Mouse (Mus musculus) midbrain, embryonic 15.5 days (tissue): ENCODE measurements at regions not wholly inside any gene's neighbourhood (a gene's known extent, or its start where the extent isn't known, plus 50 kb on each side); places are given as distances from the start of the nearest gene placed in this dataset.

Source experiments
- ATAC-seq: fragments of 200-750 bp; cut with Nextera tagmentation; replicated peaks from 2 replicates; pipeline ENCODE4 v1.8.0; 2017; ENCODE audit warnings: moderate TSS enrichment
- H3K27ac ChIP-seq: fragments of 300-500 bp; sonication (generic); 2 replicates; pipeline ENCODE4 v1.5.1; 2015; ENCODE audit warnings: mild to moderate bottlenecking, inconsistent platforms
- H3K27me3 ChIP-seq: fragments of 300-500 bp; sonication (generic); replicated peaks from 2 replicates; pipeline ENCODE4 v1.6.1; 2015; ENCODE audit warnings: inconsistent platforms
- H3K36me3 ChIP-seq: fragments of 300-500 bp; sonication (generic); replicated peaks from 2 replicates; pipeline ENCODE4 v1.6.1; 2015; ENCODE audit warnings: inconsistent platforms
- H3K4me1 ChIP-seq: fragments of 300-500 bp; sonication (generic); 2 replicates; pipeline ENCODE4 v1.6.1; 2015; ENCODE audit warnings: inconsistent platforms
- H3K4me2 ChIP-seq: fragments of 300-500 bp; sonication (generic); 2 replicates; pipeline ENCODE4 v1.6.1; 2015; ENCODE audit warnings: inconsistent platforms, mild to moderate bottlenecking, moderate library complexity
- H3K4me3 ChIP-seq: fragments of 300-500 bp; sonication (generic); 2 replicates; pipeline ENCODE4 v1.5.1; 2015; ENCODE audit warnings: mild to moderate bottlenecking, inconsistent platforms
- H3K9ac ChIP-seq: fragments of 300-500 bp; sonication (generic); 2 replicates; pipeline ENCODE4 v1.6.1; 2015; ENCODE audit warnings: mild to moderate bottlenecking, inconsistent platforms
- H3K9me3 ChIP-seq: fragments of 300-500 bp; sonication (generic); 2 replicates; pipeline ENCODE4 v1.6.1; 2016; ENCODE audit warnings: inconsistent platforms
- WGBS: fragments of 180-500 bp; shearing (Covaris S2); methylation state at CpG from one replicate; pipeline ENCODE4 v1.1.7; 2015; ENCODE audit warnings: mixed read lengths; 5-methylcytosine and 5-hydroxymethylcytosine counted together

GRCm38 (mm10) chr10:8095924-8096323 is 139.9 kb upstream of the Tab2 start:
- Histone ChIP-seq H3K27ac (no peak overlapping the region), H3K27me3 (no peaks in the 10 kb centered on the region), H3K4me1 (no peaks in the 10 kb centered on the region), H3K36me3 (no peaks in the 10 kb centered on the region), H3K4me2 (no peak overlapping the region), H3K9ac (no peak overlapping the region), H3K9me3 (no peaks in the 10 kb centered on the region), H3K4me3 (no peak overlapping the region)
- no peak for ATAC-seq
- WGBS: 22% methylated on average over 2 of the region's 2 CpGs

- Histone ChIP-seq H3K4me2 (no peak overlapping the region), H3K27ac (no peak overlapping the region), H3K9ac (no peak overlapping the region), H3K36me3 (no peaks in the 10 kb centered on the region), H3K27me3 (no peaks in the 10 kb centered on the region), H3K4me3 (no peak overlapping the region), H3K4me1 (no peaks in the 10 kb centered on the region), H3K9me3 (no peaks in the 10 kb centered on the region)
- no peak for ATAC-seq
- WGBS: 86% methylated on average over 3 of the region's 3 CpGs
Measured at GRCm38 (mm10) chr10:8095206-8095605, 139.2 kb upstream of the Tab2 start.

GRCm38 (mm10) chr10:8091871-8092552 is 136.0 kb upstream of the Tab2 start:
- H3K4me2 ChIP-seq: no peak overlapping the region
- H3K4me1 ChIP-seq: no peaks in the 10 kb centered on the region
- no peak overlapping the region for H3K27ac ChIP-seq
- H3K4me3 ChIP-seq: no peak overlapping the region
- ATAC-seq: no peak
- no peak overlapping the region for H3K9ac ChIP-seq
- H3K36me3 ChIP-seq: no peaks in the 10 kb centered on the region
- no peaks in the 10 kb centered on the region for H3K27me3 ChIP-seq
- 47% methylated on average over 8 of the region's 8 CpGs for WGBS
- no peaks in the 10 kb centered on the region for H3K9me3 ChIP-seq

DNA sequence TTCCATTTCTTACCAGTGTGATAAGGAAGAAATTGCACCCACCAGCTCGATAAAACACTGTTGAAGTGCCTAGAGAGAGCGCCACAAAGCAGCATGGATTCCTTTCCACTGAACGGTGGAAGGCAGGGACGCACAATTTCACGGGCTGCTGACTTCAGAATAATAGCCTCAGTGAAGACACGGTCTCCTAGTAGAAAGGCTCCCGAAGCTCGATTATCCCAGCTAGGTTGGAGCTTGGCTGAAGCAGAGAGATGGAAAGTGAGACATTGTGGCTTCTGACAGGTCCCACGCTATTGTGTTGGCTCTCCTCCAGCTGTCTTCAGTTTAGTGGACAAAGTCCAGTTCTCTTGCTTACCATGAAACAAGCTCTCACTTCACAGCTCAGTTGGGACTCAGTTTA is 133.3 kb upstream of the Tab2 start:
- Histone ChIP-seq H3K27me3 (no peaks in the 10 kb centered on the region), H3K27ac (no peak overlapping the region), H3K4me2 (no peak overlapping the region), H3K36me3 (no peaks in the 10 kb centered on the region), H3K4me3 (no peak overlapping the region), H3K9ac (no peak overlapping the region), H3K4me1 (no peaks in the 10 kb centered on the region), H3K9me3 (no peaks in the 10 kb centered on the region)
- WGBS: 5% methylated on average over 9 of the region's 9 CpGs
- ATAC-seq: peak; percentile 62; the same call in 1 of the 2 replicates

GRCm38 (mm10) chr10:8088737-8089136 is 132.7 kb upstream of the Tab2 start:
- H3K9ac ChIP-seq: no peak overlapping the region
- no peak for ATAC-seq
- H3K36me3 ChIP-seq: no peaks in the 10 kb centered on the region
- H3K4me1 ChIP-seq: no peaks in the 10 kb centered on the region
- no peak overlapping the region for H3K4me2 ChIP-seq
- no peak overlapping the region for H3K27ac ChIP-seq
- no peaks in the 10 kb centered on the region for H3K27me3 ChIP-seq
- WGBS: 69% methylated on average over 3 of the region's 3 CpGs
- H3K9me3 ChIP-seq: no peaks in the 10 kb centered on the region
- H3K4me3 ChIP-seq: no peak overlapping the region

DNA sequence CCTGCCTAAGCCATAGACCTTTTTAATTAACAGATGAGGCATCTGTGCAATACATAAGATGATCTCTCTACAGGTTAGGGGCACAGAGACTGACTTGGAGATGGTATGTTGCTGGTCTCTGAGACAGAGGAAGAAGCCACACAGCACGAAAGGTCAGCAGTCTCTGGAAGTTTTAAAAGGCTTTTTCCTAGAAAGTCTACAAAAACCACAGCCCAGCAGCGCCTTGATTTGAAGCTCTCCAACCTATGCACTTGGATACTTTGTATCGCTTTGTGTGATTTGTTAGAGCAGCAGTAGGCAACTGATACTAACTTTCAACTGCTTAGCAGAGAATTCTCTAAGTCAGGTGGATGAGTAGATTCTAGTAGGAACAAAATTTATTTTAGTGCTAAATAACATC is 132.3 kb upstream of the Tab2 start:
- no peak overlapping the region for H3K4me2 ChIP-seq
- H3K27me3 ChIP-seq: no peaks in the 10 kb centered on the region
- no peaks in the 10 kb centered on the region for H3K36me3 ChIP-seq
- H3K27ac ChIP-seq: no peak overlapping the region
- no peak overlapping the region for H3K4me3 ChIP-seq
- H3K9ac ChIP-seq: no peak overlapping the region
- ATAC-seq: no peak
- 89% methylated on average over 3 of the region's 3 CpGs for WGBS
- no peaks in the 10 kb centered on the region for H3K4me1 ChIP-seq
- H3K9me3 ChIP-seq: no peaks in the 10 kb centered on the region

GRCm38 (mm10) chr10:8087106-8087505 is 131.1 kb upstream of the Tab2 start:
- Histone ChIP-seq H3K9ac (no peak overlapping the region), H3K4me2 (no peak overlapping the region), H3K36me3 (no peaks in the 10 kb centered on the region), H3K4me3 (no peak overlapping the region), H3K4me1 (no peaks in the 10 kb centered on the region), H3K27ac (no peak overlapping the region), H3K9me3 (no peaks in the 10 kb centered on the region), H3K27me3 (no peaks in the 10 kb centered on the region)
- ATAC-seq: no peak
- WGBS: 66% methylated on average over 2 of the region's 2 CpGs

DNA sequence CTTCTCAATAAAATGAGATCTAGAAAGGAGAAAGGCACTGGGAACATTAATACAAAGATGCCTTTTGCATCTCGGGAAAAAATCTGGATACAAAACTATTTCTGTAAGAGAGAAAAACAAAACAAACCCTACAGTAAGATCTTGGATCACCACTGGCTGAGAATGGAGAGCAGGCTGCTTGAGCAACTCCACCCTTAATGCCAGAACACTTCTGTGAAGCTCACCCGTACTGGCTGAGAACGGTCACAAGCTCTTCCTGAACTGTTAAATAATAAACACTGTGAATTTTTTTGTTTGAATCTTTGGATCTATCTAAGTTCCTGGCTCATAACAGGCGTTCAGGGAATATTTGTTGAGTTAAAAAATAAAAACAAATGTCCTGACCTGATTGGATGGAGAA is 130.4 kb upstream of the Tab2 start:
- Histone ChIP-seq H3K36me3 (no peaks in the 10 kb centered on the region), H3K4me1 (no peaks in the 10 kb centered on the region), H3K9ac (no peak overlapping the region), H3K9me3 (no peaks in the 10 kb centered on the region), H3K27me3 (no peaks in the 10 kb centered on the region), H3K27ac (no peak overlapping the region), H3K4me2 (no peak overlapping the region), H3K4me3 (no peak overlapping the region)
- ATAC-seq: no peak
- 84% methylated on average over 4 of the region's 4 CpGs for WGBS

GRCm38 (mm10) chr10:8077904-8078811 is 122.1 kb upstream of the Tab2 start:
- Histone ChIP-seq H3K36me3 (no peaks in the 10 kb centered on the region), H3K9me3 (no peaks in the 10 kb centered on the region)

GRCm38 (mm10) chr10:8072463-8072862 is 116.4 kb upstream of the Tab2 start:
- Histone ChIP-seq H3K9me3 (no peaks in the 10 kb centered on the region), H3K4me3 (no peak overlapping the region), H3K27ac (no peak overlapping the region), H3K9ac (no peak overlapping the region), H3K27me3 (no peaks in the 10 kb centered on the region), H3K36me3 (no peaks in the 10 kb centered on the region), H3K4me1 (no peaks in the 10 kb centered on the region), H3K4me2 (no peak overlapping the region)
- no peak for ATAC-seq
- 50% methylated on average over 1 of the region's 1 CpGs for WGBS

More at GRCm38 (mm10) chr10:8077904-8078811, 122.1 kb upstream of the Tab2 start:
- ATAC-seq: no peak
- 75% methylated on average over 8 of the region's 8 CpGs for WGBS
- no peak overlapping the region for H3K4me2 ChIP-seq
- H3K4me3 ChIP-seq: no peak overlapping the region
- H3K27me3 ChIP-seq: no peaks in the 10 kb centered on the region
- H3K9ac ChIP-seq: no peak overlapping the region
- no peak overlapping the region for H3K27ac ChIP-seq
- H3K4me1 ChIP-seq: no peaks in the 10 kb centered on the region

DNA sequence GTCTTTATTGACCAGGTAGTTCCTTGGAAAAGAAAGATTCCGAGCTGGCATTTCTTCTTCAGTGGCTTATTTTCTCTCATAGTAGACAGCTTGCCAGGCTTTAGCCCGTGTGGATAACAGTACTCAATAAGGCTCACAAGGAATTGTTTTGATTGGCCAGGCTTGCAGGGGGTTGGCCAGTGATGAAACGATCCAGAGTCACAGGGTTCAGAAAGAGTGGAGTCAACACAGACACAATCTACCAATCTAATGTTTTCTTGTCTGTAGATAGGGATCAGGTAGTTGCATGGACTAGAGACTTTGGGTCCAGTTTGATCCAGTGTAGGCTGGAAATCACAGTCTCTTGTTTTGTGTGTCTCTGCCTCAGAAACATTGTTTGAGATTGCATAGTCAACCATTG is 115.8 kb upstream of the Tab2 start:
- Histone ChIP-seq H3K4me2 (no peak overlapping the region), H3K36me3 (no peaks in the 10 kb centered on the region), H3K27me3 (no peaks in the 10 kb centered on the region), H3K4me3 (no peak overlapping the region), H3K4me1 (no peaks in the 10 kb centered on the region), H3K27ac (no peak overlapping the region), H3K9me3 (no peaks in the 10 kb centered on the region), H3K9ac (no peak overlapping the region)
- WGBS: 67% methylated on average over 3 of the region's 3 CpGs
- no peak for ATAC-seq

- Histone ChIP-seq H3K9ac (no peak overlapping the region), H3K27me3 (no peaks in the 10 kb centered on the region), H3K36me3 (no peaks in the 10 kb centered on the region), H3K4me1 (no peaks in the 10 kb centered on the region), H3K27ac (no peak overlapping the region), H3K4me3 (no peak overlapping the region), H3K4me2 (no peak overlapping the region), H3K9me3 (no peaks in the 10 kb centered on the region)
- WGBS: 86% methylated on average over 2 of the region's 2 CpGs
- no peak for ATAC-seq
Measured at GRCm38 (mm10) chr10:8070472-8070871, 114.4 kb upstream of the Tab2 start.

GRCm38 (mm10) chr10:8066926-8067325 is 110.9 kb upstream of the Tab2 start:
- Histone ChIP-seq H3K27ac (no peak overlapping the region), H3K9me3 (no peaks in the 10 kb centered on the region), H3K27me3 (no peaks in the 10 kb centered on the region), H3K4me2 (no peak overlapping the region), H3K36me3 (no peaks in the 10 kb centered on the region), H3K4me1 (no peaks in the 10 kb centered on the region), H3K9ac (no peak overlapping the region), H3K4me3 (no peak overlapping the region)
- WGBS: 86% methylated on average over 3 of the region's 3 CpGs
- ATAC-seq: no peak
